In the genomic region with DNA sequence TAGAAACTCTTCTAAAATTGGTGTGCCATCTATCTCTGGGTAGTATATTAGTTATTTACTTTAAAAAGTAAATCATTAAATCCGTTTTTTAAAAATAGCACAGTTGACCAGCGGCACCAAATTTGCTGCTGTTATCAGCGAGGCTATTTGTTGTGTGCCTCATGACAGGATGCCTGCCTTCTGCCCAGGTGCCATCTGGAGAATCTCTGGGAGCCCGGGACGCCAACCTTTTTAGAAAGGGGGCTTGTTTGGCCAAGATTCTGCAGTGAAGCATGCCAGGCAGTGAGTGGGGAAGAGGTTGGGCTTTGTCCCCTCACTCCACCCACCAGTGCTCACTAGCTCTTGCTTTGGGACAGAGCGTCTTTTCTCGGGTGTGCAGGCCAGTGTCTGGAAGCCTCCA, we compare ENCODE assay signal across 11 mouse cellular contexts. TPM values are rescaled to one million over a fixed set of nuclear protein-coding genes. Genes with fewer than 3 reads are reported as not detected.
DNase-seq lines count a peak whose midpoint lies in the region; ATAC-seq and TF ChIP-seq lines count a peak whose summit lies in the region.
"Had no signal": no experiment of that assay in that cellular context is flagged by ENCODE, and none has a peak within 500 bp of the region (broad histone marks: within the 10 kb centered on the region; RNA-seq: fewer than 3 reads in every experiment).

No protein-coding gene starts in this region.

- peaks cover 56% of the 10 kb centered on the region for H3K36me3 ChIP-seq in heart, embryonic 16.5 days (ENCODE audit: control insufficient read depth, insufficient read depth)
- peaks cover 40% of the 10 kb centered on the region for H3K36me3 ChIP-seq in small intestine, adult 2 months (ENCODE audit: control insufficient read depth, insufficient read depth, low read length)
- peaks cover 70% of the 10 kb centered on the region for H3K36me3 ChIP-seq in thymus, adult 2 months (ENCODE audit: control insufficient read depth, insufficient read depth, low read length)

- 61% methylated on average over 7 of the region's 7 CpGs for WGBS in heart, embryonic 16.5 days
- 30% methylated on average over 7 of the region's 7 CpGs for WGBS in small intestine, adult 2 months
- 95% methylated on average over 7 of the region's 7 CpGs for WGBS in thymus, adult 2 months

- TF ChIP-seq POLR2A in cortical plate, adult 2 months (IDR thresholded peaks at IDR 0.05; ENCODE audit: extremely low read depth, insufficient read depth, low read length), result no peak
- TF ChIP-seq POLR2A in small intestine, adult 2 months (IDR thresholded peaks at IDR 0.05; ENCODE audit: low read depth, low read length), result no peak
- no peak for TF ChIP-seq POLR2A in thymus, adult 2 months (IDR thresholded peaks at IDR 0.05; ENCODE audit: control insufficient read depth, extremely low read depth, insufficient read depth, low read length, poor library complexity)

- H3K27ac ChIP-seq in heart, embryonic 16.5 days (ENCODE audit: low read length), result 0 out of 2 replicates have a peak overlapping the region, but pooled peaks have one; percentile 20
- H3K27ac ChIP-seq in cortical plate, adult 2 months (ENCODE audit: insufficient read depth, low read length), result peak overlapping the region; percentile 42; the same call in 1 of the 2 replicates
- H3K27ac ChIP-seq in small intestine, adult 2 months (ENCODE audit: insufficient read depth, low read depth, low read length), result peak overlapping the region; percentile 88
- no peak overlapping the region for H3K27ac ChIP-seq in thymus, adult 2 months (ENCODE audit: control insufficient read depth, insufficient read depth, low read length)
- H3K27ac ChIP-seq: midbrain, embryonic 10.5 days had no signal

- H3K9ac ChIP-seq in heart, embryonic 16.5 days (ENCODE audit: low read length), result no peak overlapping the region
- H3K9ac ChIP-seq: lung, embryonic 14.5 days had no signal

- no peak for DNase-seq in heart, postnatal 36 days
- DNase-seq in heart, postnatal 4 days, result peak; percentile 50
- no peak for DNase-seq in thymus, adult 2 months
- no peak for DNase-seq in adrenal gland, postnatal 10 days
- DNase-seq: thymus, postnatal 25 days had no signal

- intact Hi-C loops in heart, postnatal 36 days (cut with DNase I), result no loop called here

- no peak for ATAC-seq in heart, embryonic 16.5 days (replicated peaks; ENCODE audit: extremely low read depth, insufficient read depth, low FRiP score)
- ATAC-seq: activated CD4-positive, CD25-positive, alpha-beta regulatory T cell, adult 4 months had no signal

- H3K27me3 ChIP-seq in heart, embryonic 16.5 days (ENCODE audit: control insufficient read depth, insufficient read depth, low read length), result no peaks in the 10 kb centered on the region
- H3K27me3 ChIP-seq in small intestine, adult 2 months (ENCODE audit: control insufficient read depth, insufficient read depth, low read length), result no peaks in the 10 kb centered on the region
- H3K27me3 ChIP-seq in thymus, adult 2 months (ENCODE audit: control insufficient read depth, insufficient read depth, low read length), result no peaks in the 10 kb centered on the region

- H3K4me1 ChIP-seq in heart, embryonic 16.5 days (ENCODE audit: control insufficient read depth, insufficient read depth, low read length), result peaks cover 24% of the 10 kb centered on the region
- peaks cover 20% of the 10 kb centered on the region for H3K4me1 ChIP-seq in cortical plate, adult 2 months (ENCODE audit: control insufficient read depth, insufficient read depth, low read length)
- peaks cover 45% of the 10 kb centered on the region for H3K4me1 ChIP-seq in small intestine, adult 2 months (ENCODE audit: control insufficient read depth, insufficient read depth, insufficient read length, low read length)
- peaks cover 10% of the 10 kb centered on the region for H3K4me1 ChIP-seq in thymus, adult 2 months (replicated peaks; ENCODE audit: control insufficient read depth, insufficient read depth, low read length)

- no peak for TF ChIP-seq CTCF in cortical plate, adult 2 months (IDR thresholded peaks at IDR 0.05; ENCODE audit: extremely low read depth, insufficient read depth, low read length)
- no peak for TF ChIP-seq CTCF in small intestine, adult 2 months (IDR thresholded peaks at IDR 0.05; ENCODE audit: extremely low read depth, insufficient read length, insufficient replicate concordance, low read depth, low read length)
- no peak for TF ChIP-seq CTCF in thymus, adult 2 months (IDR thresholded peaks at IDR 0.05; ENCODE audit: borderline replicate concordance, control insufficient read depth, extremely low read depth, insufficient read depth, low read length, poor library complexity)

- H3K4me3 ChIP-seq in heart, embryonic 16.5 days (ENCODE audit: low read length), result no peak overlapping the region
- H3K4me3 ChIP-seq in cortical plate, adult 2 months (ENCODE audit: insufficient read depth, low read length), result no peak overlapping the region
- H3K4me3 ChIP-seq in small intestine, adult 2 months (ENCODE audit: low read depth, low read length), result no peak overlapping the region
- no peak overlapping the region for H3K4me3 ChIP-seq in thymus, adult 2 months (ENCODE audit: control insufficient read depth, insufficient read depth, low read length)
- H3K4me3 ChIP-seq: midbrain, embryonic 10.5 days had no signal

- no peak overlapping the region for H3K4me2 ChIP-seq in heart, embryonic 16.5 days (ENCODE audit: low read depth, low read length)
- H3K4me2 ChIP-seq: lung, embryonic 14.5 days had no signal

- no peaks in the 10 kb centered on the region for H3K9me3 ChIP-seq in heart, embryonic 16.5 days (replicated peaks; ENCODE audit: control insufficient read depth, low read length)
- H3K9me3 ChIP-seq: midbrain, embryonic 10.5 days had no signal

RNA-seq across cellular contexts. Expression of gene Kmt5a, which starts 10.3 kb away (rescaled TPM):
- 30.4 and 31.2 TPM in 2 replicates for polyA plus RNA-seq in heart, embryonic 16.5 days (2015; fragmentation: Nextera tagmentation; extraction: Ambion mirVana)
- total RNA-seq in heart, postnatal 36 days (2021), result 100 to 1,000 TPM; 191 to 237 TPM
- polyA plus RNA-seq in cortical plate, adult 2 months (2012; rRNA removed), result 51.9 and 54.9 TPM in 2 replicates
- total RNA-seq in heart, postnatal 4 days (2021), result 100 to 1,000 TPM; 130 to 132 TPM
- polyA plus RNA-seq in small intestine, adult 2 months (2012; rRNA removed), result 34.1 and 70.7 TPM in 2 replicates
- polyA plus RNA-seq in thymus, adult 2 months (2012; rRNA removed), result 76.5 and 92.5 TPM in 2 replicates
- total RNA-seq in adrenal gland, postnatal 10 days (2021), result 100 to 1,000 TPM; 105 to 109 TPM

RNA-seq across cellular contexts. Expression of gene Sbno1, which starts 24.2 kb away (rescaled TPM):
- 57.9 and 61.1 TPM in 2 replicates for polyA plus RNA-seq in heart, embryonic 16.5 days (2015; fragmentation: Nextera tagmentation; extraction: Ambion mirVana)
- total RNA-seq in heart, postnatal 36 days (2021), result 10 to 100 TPM; 65.3 to 71.7 TPM
- 56.4 and 57.2 TPM in 2 replicates for polyA plus RNA-seq in cortical plate, adult 2 months (2012; rRNA removed)
- 10 to 100 TPM; 72.7 to 76.8 TPM for total RNA-seq in heart, postnatal 4 days (2021)
- 5.9 and 8.1 TPM in 2 replicates for polyA plus RNA-seq in small intestine, adult 2 months (2012; rRNA removed)
- polyA plus RNA-seq in thymus, adult 2 months (2012; rRNA removed), result 36.3 and 40.8 TPM in 2 replicates
- 10 to 100 TPM; 71.7 to 90.6 TPM for total RNA-seq in adrenal gland, postnatal 10 days (2021)

RNA-seq across cellular contexts. Expression of gene Rilpl2, which starts 28.1 kb away (rescaled TPM):
- 19.2 and 21.3 TPM in 2 replicates for polyA plus RNA-seq in heart, embryonic 16.5 days (2015; fragmentation: Nextera tagmentation; extraction: Ambion mirVana)
- total RNA-seq in heart, postnatal 36 days (2021), result 1 to 10 TPM; 7.9 to 9.9 TPM
- 26.9 and 27.1 TPM in 2 replicates for polyA plus RNA-seq in cortical plate, adult 2 months (2012; rRNA removed)
- 10 to 100 TPM in 1 of 2 experiments, 1 to 10 TPM in 1; 8.3 to 10.9 TPM for total RNA-seq in heart, postnatal 4 days (2021)
- 24.3 and 29.3 TPM in 2 replicates for polyA plus RNA-seq in small intestine, adult 2 months (2012; rRNA removed)
- 38.5 and 38.6 TPM in 2 replicates for polyA plus RNA-seq in thymus, adult 2 months (2012; rRNA removed)
- total RNA-seq in adrenal gland, postnatal 10 days (2021), result 10 to 100 TPM; 20.4 to 21.0 TPM

RNA-seq across cellular contexts. Expression of gene Snrnp35, which starts 32.9 kb away (rescaled TPM):
- 23.2 and 24.1 TPM in 2 replicates for polyA plus RNA-seq in heart, embryonic 16.5 days (2015; fragmentation: Nextera tagmentation; extraction: Ambion mirVana)
- total RNA-seq in heart, postnatal 36 days (2021), result 10 to 100 TPM in 1 of 2 experiments, 1 to 10 TPM in 1; 9.7 to 18.2 TPM
- polyA plus RNA-seq in cortical plate, adult 2 months (2012; rRNA removed), result 11.5 TPM in 2 replicates
- 10 to 100 TPM; 19.3 to 23.5 TPM for total RNA-seq in heart, postnatal 4 days (2021)
- 1.2 and 1.8 TPM in 2 replicates for polyA plus RNA-seq in small intestine, adult 2 months (2012; rRNA removed)
- 4.6 and 5.0 TPM in 2 replicates for polyA plus RNA-seq in thymus, adult 2 months (2012; rRNA removed)
- total RNA-seq in adrenal gland, postnatal 10 days (2021), result 10 to 100 TPM; 16.1 to 18.7 TPM
